Mouse (Mus musculus) liver, embryonic 15.5 days (tissue): ENCODE data around the gene Gpr12. TPM values are rescaled to one million over a fixed set of nuclear protein-coding genes. Genes with fewer than 3 reads are reported as not detected.

Experiments used
- ATAC-seq: fragments of 200-750 bp; cut with Nextera tagmentation; 2 replicates; pipeline ENCODE4 v1.8.0; 2017; ENCODE audit warnings: moderate number of reproducible peaks, mild to moderate bottlenecking, moderate library complexity; ENCODE audit not compliant: insufficient read depth
- H3K27ac ChIP-seq: fragments of 300-500 bp; sonication (generic); replicated peaks from 2 replicates; pipeline ENCODE4 v1.5.1; 2015; ENCODE audit warnings: mild to moderate bottlenecking, inconsistent platforms
- H3K27me3 ChIP-seq: fragments of 300-500 bp; sonication (generic); 2 replicates; pipeline ENCODE4 v1.6.1; 2015; ENCODE audit warnings: mild to moderate bottlenecking, inconsistent platforms
- H3K36me3 ChIP-seq: fragments of 300-500 bp; sonication (generic); replicated peaks from 2 replicates; pipeline ENCODE4 v1.6.1; 2015; ENCODE audit warnings: moderate library complexity, mild to moderate bottlenecking, inconsistent platforms
- H3K4me1 ChIP-seq: fragments of 300-500 bp; sonication (generic); replicated peaks from 2 replicates; pipeline ENCODE4 v1.6.1; 2015; ENCODE audit warnings: inconsistent platforms
- H3K4me2 ChIP-seq: fragments of 300-500 bp; sonication (generic); 2 replicates; pipeline ENCODE4 v1.6.1; 2015; ENCODE audit warnings: moderate library complexity, mild to moderate bottlenecking, inconsistent platforms
- H3K4me3 ChIP-seq: fragments of 300-500 bp; sonication (generic); replicated peaks from 2 replicates; pipeline ENCODE4 v1.5.1; 2015; ENCODE audit warnings: mild to moderate bottlenecking, inconsistent platforms
- H3K9ac ChIP-seq: fragments of 300-500 bp; sonication (generic); 2 replicates; pipeline ENCODE4 v1.6.1; 2015; ENCODE audit warnings: moderate library complexity, mild to moderate bottlenecking, inconsistent platforms
- H3K9me3 ChIP-seq: fragments of 300-500 bp; sonication (generic); replicated peaks from 2 replicates; pipeline ENCODE4 v1.6.1; 2016; ENCODE audit warnings: inconsistent platforms
- WGBS: fragments of 180-500 bp; shearing (Covaris S2); methylation state at CpG from one replicate; pipeline ENCODE4 v1.1.7; 2015; ENCODE audit warnings: mixed read lengths; ENCODE audit not compliant: insufficient replicate concordance; 5-methylcytosine and 5-hydroxymethylcytosine counted together
- polyA plus RNA-seq: library from polyadenylated mRNA; unstranded; fragments of >200 nt; fragmentation: Nextera tagmentation; extraction: Ambion mirVana; gene quantifications from 2 replicates; pipeline ENCODE4 v1.2.1, GENCODE M21; 2015

Gene Gpr12
- polyA plus RNA-seq = 0.09 and 0.25 TPM in 2 replicates

DNA sequence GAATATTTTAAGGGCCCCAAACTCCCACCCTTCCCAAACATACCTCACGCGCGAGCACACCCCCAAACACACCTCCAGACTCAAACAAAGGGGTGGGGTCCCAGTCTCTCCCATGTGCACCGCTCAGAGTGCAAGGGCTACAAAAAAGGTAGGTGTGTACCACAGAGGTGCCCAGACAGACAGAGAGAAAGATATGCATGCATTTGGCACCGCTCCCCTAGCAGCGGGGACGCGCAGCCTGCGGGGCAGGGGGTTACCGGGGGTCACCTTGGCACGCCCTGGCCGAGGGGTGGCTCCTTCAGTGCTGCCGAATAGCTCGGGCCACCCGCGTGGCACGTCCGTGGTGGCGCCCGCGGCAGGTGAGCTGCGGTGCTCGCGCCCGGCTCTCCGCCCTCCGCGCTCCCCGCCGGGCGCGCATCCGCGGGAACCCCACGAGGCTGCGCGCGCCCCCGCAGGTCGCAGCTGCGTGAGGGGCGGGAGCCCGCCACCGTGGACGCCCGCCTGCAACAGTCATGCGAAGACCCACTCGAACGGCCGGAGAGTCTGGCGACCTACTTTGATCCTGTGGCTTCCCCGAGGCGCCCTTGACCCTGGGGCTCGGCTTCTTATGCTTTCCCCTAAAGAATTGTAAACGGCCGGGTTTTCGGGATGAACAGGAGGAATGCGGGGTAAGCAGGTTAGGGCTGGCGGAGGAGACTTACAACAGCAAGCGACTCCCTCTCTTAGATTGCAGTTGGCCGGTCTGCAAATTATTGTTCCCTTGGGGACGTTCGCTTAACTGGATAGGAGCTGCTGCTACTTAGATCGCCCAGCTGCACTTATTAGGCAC lies at the start of gene Gpr12:
Gpr12 (minus strand) TSS at position 762 of the 829 bp plus-strand sequence.
- Histone ChIP-seq H3K4me2 (peak within 1 kb of the TSS; percentile 66), H3K9me3 (no peaks in the 10 kb centered on the region), H3K36me3 (no peaks in the 10 kb centered on the region), H3K9ac (no peak within 1 kb of the TSS), H3K4me1 (no peaks in the 10 kb centered on the region), H3K27me3 (peaks cover 44% of the 10 kb centered on the region), H3K4me3 (peak within 1 kb of the TSS; percentile 43), H3K27ac (no peak within 1 kb of the TSS)
- WGBS = 2% methylated on average over 64 of the region's 64 CpGs
- no peak for ATAC-seq

DNA sequence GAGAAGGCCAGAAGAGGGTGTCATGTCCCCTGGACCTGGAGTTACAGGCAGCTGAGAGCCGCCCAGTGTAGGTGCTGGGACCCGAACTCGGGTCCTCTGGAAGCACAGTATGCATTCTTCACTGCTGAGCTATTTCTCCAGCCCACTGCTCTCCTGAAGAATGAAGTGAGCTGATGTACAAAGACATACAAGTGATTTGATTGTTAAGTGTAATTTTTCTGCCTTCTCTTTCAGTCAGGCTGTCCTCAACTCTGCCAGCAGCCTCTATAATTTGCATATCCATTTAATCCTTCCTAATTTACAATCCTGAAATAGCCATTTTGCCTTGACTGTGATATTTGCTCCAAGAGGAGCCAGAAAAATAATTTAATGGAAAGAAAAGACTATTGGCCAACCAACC lies 46.6 kb upstream of the Gpr12 start:
- Histone ChIP-seq H3K4me3 (no peak overlapping the region), H3K27me3 (no peaks in the 10 kb centered on the region), H3K27ac (no peak overlapping the region), H3K36me3 (no peaks in the 10 kb centered on the region), H3K4me1 (no peaks in the 10 kb centered on the region), H3K4me2 (no peak overlapping the region), H3K9ac (no peak overlapping the region), H3K9me3 (no peaks in the 10 kb centered on the region)
- WGBS = 57% methylated on average over 3 of the region's 3 CpGs
- no peak for ATAC-seq

DNA sequence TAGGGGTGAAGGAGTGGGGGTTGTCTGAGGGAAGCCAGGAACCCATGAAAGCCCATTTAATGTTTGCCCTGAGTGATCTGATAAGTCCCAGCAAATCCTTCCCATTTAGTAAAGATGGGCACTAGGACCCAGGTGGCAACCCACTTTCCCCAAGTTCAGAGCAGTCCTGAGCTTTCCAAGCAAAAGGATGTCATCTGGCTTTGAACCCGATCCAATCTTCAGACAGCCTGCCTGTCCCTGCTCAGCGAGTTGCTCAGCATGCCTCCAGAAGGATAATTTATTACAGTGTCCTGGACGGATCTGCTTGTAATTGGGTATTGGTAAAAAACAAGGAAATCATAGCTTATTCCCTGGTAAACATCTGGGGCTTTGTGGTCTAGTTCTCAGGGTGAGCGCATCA lies 45.9 kb upstream of the Gpr12 start:
- H3K9ac ChIP-seq = no peak overlapping the region
- no peaks in the 10 kb centered on the region for H3K27me3 ChIP-seq
- H3K36me3 ChIP-seq = no peaks in the 10 kb centered on the region
- H3K4me2 ChIP-seq = no peak overlapping the region
- WGBS = 32% methylated on average over 4 of the region's 4 CpGs
- no peak for ATAC-seq
- H3K4me3 ChIP-seq = no peak overlapping the region
- H3K4me1 ChIP-seq = no peaks in the 10 kb centered on the region
- no peak overlapping the region for H3K27ac ChIP-seq
- no peaks in the 10 kb centered on the region for H3K9me3 ChIP-seq

DNA sequence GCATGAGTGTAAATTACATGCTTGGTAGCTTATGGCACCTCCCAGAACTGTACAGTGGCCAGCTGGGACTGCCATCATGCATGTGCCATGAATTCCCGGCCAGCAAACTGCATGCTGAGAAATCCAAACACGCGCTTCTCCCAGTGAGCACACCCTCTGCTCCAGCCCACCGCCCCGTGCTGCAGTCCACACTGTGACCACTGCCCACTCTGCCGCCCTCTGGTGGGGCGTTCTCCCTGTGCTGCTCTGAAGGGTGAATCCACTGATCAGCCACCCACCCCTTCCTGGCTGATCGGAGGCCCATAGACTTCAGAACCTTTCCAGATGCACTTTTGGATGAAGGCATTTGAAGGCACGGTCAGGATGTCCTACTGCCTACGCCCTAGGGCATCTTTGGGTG lies 44.6 kb upstream of the Gpr12 start:
- Histone ChIP-seq H3K27me3 (no peaks in the 10 kb centered on the region), H3K4me1 (no peaks in the 10 kb centered on the region), H3K4me2 (no peak overlapping the region), H3K36me3 (no peaks in the 10 kb centered on the region), H3K4me3 (no peak overlapping the region), H3K27ac (no peak overlapping the region), H3K9me3 (no peaks in the 10 kb centered on the region), H3K9ac (no peak overlapping the region)
- no peak for ATAC-seq
- 72% methylated on average over 10 of the region's 10 CpGs for whole genome bisulfite sequencing

DNA sequence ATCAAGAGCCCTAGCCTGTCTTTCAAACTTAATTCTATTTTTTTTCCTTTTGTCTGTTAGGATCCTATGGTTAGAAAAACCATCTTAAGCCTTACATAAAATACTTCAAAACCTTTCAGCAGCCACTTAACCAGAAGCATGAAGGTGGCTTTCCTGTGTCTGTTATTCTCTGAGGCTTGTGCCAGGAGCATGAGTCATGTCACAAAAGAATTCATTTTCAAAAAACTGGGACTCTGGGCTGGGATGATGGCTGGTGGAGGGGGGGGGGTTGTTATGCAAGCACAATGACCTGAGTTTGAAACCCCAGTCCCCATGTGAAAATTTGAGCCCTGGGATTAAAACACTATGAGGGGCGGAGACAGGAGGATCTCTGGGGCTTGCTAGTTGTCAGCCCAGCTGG lies 43.8 kb upstream of the Gpr12 start:
- no peaks in the 10 kb centered on the region for H3K9me3 ChIP-seq
- no peaks in the 10 kb centered on the region for H3K4me1 ChIP-seq
- H3K27ac ChIP-seq = no peak overlapping the region
- no peak for ATAC-seq
- no peak overlapping the region for H3K4me3 ChIP-seq
- H3K27me3 ChIP-seq = no peaks in the 10 kb centered on the region
- no peak overlapping the region for H3K9ac ChIP-seq
- 62% methylated on average over 1 of the region's 1 CpGs for WGBS
- H3K36me3 ChIP-seq = no peaks in the 10 kb centered on the region
- H3K4me2 ChIP-seq = no peak overlapping the region

DNA sequence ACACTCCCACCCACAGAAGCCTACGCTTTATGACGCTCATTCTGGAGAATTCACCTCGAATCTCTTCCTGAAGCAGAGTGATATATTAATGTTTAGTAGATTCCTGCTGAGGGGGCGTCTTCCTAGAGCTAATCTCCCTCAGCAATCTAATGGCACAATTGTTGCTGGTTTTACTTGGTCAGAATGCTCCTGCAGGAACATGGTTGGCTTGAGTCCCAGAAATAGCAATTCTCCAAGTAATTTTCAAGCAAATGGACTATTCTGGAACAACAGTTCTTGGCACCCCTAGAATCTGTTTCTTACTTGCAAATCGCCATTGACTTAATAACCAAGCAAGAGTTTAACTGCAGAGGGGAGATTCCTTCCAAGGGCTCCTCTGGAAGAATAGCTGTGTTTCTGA lies 42.9 kb upstream of the Gpr12 start:
- no peak overlapping the region for H3K4me3 ChIP-seq
- ATAC-seq = no peak

DNA sequence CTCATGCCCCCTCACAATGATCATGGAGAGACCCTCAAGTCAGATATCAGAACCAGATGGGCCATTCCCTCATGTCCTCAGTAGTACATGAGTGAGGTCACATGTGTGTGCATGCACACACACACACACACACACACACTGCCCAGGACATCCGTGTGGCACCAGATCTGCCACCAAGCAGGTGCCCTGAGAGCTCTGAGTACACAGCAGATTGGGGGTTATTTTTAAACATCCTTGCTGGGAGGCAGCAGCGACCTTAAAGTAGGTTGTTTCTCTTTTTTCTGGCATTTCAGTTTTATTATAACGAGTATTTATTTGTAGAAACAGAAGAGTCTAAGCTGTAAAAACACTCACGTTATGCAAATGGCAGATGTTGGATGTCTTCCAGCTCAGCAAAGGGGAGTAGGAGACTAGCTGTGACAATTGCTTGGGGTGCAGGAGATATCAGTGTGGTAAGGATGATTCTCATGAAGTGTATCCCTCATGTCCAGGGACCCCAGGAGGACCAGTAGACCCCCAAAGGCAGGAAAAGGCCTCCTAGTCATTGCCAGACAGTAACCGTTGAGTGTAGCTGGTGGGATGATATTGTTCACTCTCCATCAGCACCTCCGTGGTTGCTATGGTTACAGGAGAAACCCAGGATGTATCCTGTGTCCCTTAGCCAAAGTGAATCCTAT lies 40.7 kb upstream of the Gpr12 start:
- Histone ChIP-seq H3K4me1 (no peaks in the 10 kb centered on the region), H3K4me2 (no peak overlapping the region), H3K9ac (no peak overlapping the region), H3K9me3 (no peaks in the 10 kb centered on the region), H3K36me3 (no peaks in the 10 kb centered on the region), H3K4me3 (no peak overlapping the region), H3K27ac (no peak overlapping the region), H3K27me3 (no peaks in the 10 kb centered on the region)
- no peak for ATAC-seq
- 53% methylated on average over 6 of the region's 6 CpGs for WGBS

More for the DNA sequence above, 42.9 kb upstream of the Gpr12 start:
- H3K4me2 ChIP-seq = no peak overlapping the region
- H3K9ac ChIP-seq = no peak overlapping the region
- no peaks in the 10 kb centered on the region for H3K36me3 ChIP-seq
- no peaks in the 10 kb centered on the region for H3K27me3 ChIP-seq
- no peaks in the 10 kb centered on the region for H3K4me1 ChIP-seq
- H3K9me3 ChIP-seq = no peaks in the 10 kb centered on the region
- H3K27ac ChIP-seq = no peak overlapping the region
- WGBS = 48% methylated on average over 5 of the region's 5 CpGs

DNA sequence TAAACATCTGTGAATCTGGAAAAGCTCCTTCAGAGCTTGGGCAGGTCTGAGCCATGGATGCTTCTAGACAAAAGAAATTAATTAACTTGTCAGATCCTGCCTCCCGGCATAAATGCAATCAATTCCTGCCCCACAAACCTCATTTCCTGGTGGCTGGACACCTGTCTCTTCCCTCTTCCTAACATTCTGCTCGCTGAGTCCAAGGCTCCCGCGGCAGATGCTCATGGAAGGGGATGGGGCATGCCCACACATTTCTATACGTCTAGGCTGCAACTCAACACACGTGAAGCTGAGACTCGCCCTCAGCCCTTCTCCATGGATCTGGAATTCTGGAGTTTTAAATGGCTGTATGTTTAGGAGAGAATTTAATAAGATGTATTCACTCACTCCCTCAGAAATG lies 26.8 kb upstream of the Gpr12 start:
- H3K27me3 ChIP-seq = no peaks in the 10 kb centered on the region
- 60% methylated on average over 7 of the region's 7 CpGs for WGBS
- H3K9ac ChIP-seq = no peak overlapping the region
- no peak for ATAC-seq
- H3K4me1 ChIP-seq = no peaks in the 10 kb centered on the region
- no peak overlapping the region for H3K27ac ChIP-seq
- H3K4me3 ChIP-seq = no peak overlapping the region
- no peaks in the 10 kb centered on the region for H3K36me3 ChIP-seq
- H3K4me2 ChIP-seq = no peak overlapping the region
- no peaks in the 10 kb centered on the region for H3K9me3 ChIP-seq

DNA sequence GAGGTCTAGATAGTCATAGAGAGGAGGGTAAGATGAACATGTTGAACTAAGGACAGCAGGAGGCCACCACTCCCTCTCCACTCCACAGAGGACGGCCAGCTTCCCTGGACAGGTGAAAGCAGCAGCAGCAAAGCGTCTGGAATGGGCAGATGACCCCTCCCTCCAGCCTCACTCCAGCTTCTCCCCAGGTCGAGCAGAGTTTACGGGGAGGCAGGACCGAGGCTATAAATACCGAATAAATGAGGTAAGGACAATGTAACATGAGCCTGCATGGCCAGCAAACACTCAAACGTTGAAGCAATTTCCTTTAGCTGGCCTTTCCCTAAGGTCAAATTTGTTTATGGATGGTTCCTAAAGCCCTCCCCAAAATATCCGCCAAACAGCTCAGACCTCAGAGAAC lies 26.0 kb upstream of the Gpr12 start:
- Histone ChIP-seq H3K27ac (no peak overlapping the region), H3K27me3 (no peaks in the 10 kb centered on the region), H3K4me3 (no peak overlapping the region), H3K4me2 (no peak overlapping the region), H3K9me3 (no peaks in the 10 kb centered on the region), H3K36me3 (no peaks in the 10 kb centered on the region), H3K9ac (no peak overlapping the region), H3K4me1 (no peaks in the 10 kb centered on the region)
- 33% methylated on average over 8 of the region's 8 CpGs for WGBS
- ATAC-seq = no peak

DNA sequence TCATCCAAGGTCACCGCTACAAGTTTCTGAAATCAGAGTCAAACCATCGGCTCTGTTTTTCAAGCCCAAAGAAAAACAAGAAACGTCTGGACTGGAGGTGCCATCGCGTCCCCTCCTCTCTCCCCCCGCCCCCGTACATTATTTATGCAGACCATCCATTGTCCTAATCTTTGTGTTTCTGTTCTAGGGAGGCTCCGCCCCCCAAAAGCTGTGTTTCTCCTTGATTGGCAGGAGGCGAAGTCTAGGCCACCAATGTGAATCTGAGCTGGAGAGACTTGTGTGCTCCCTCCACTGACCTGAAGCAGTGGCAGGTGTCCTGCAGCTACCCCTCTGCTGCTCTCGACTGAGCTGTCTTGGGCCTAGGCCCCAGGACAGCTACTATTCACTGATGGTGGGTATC lies 24.6 kb upstream of the Gpr12 start:
- H3K36me3 ChIP-seq = no peaks in the 10 kb centered on the region
- no peak overlapping the region for H3K9ac ChIP-seq
- H3K27ac ChIP-seq = no peak overlapping the region
- no peaks in the 10 kb centered on the region for H3K9me3 ChIP-seq
- no peak overlapping the region for H3K4me2 ChIP-seq
- H3K4me3 ChIP-seq = no peak overlapping the region
- no peak for ATAC-seq
- WGBS = 56% methylated on average over 10 of the region's 10 CpGs
- no peaks in the 10 kb centered on the region for H3K27me3 ChIP-seq
- no peaks in the 10 kb centered on the region for H3K4me1 ChIP-seq

DNA sequence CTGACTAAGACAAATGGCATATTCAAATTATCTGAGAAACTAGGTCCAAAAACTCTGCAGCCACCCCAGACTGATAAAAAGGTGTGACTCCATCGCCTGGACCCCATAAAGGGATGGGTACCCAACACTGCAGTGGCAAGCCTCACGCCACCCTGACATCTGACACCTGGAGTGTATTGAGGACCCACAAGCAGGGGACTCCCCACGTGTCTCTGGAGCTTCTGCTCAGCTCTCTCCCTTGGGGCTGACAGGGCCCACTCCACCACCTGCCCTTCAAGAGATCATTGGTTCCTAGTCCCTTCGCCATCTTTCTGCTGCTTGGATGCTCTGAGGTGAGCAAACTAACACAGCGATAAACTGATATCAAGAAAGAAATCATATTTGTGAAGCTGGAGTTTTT lies 22.8 kb upstream of the Gpr12 start:
- H3K4me3 ChIP-seq = no peak overlapping the region
- no peaks in the 10 kb centered on the region for H3K27me3 ChIP-seq
- H3K36me3 ChIP-seq = no peaks in the 10 kb centered on the region
- H3K9ac ChIP-seq = no peak overlapping the region
- no peak for ATAC-seq
- no peaks in the 10 kb centered on the region for H3K9me3 ChIP-seq
- no peaks in the 10 kb centered on the region for H3K4me1 ChIP-seq
- H3K4me2 ChIP-seq = no peak overlapping the region
- H3K27ac ChIP-seq = no peak overlapping the region
- 57% methylated on average over 5 of the region's 5 CpGs for WGBS
